Mouse (Mus musculus) liver, postnatal 0 days (tissue): ENCODE data around the gene Cog1. TPM values are rescaled to one million over a fixed set of nuclear protein-coding genes. Genes with fewer than 3 reads are reported as not detected.
A peak's percentile ranks its signal among the peaks of the same experiment; 100 is the strongest.

Experiments used
- ATAC-seq: fragments of 200-750 bp; cut with Nextera tagmentation; 2 replicates; pipeline ENCODE4 v1.8.0; 2017; ENCODE audit warnings: mild to moderate bottlenecking, moderate library complexity
- DNase-seq: peaks from one replicate; pipeline ENCODE4 v3.0.0-alpha.2; 2016
- H3K27ac ChIP-seq: fragments of 300-500 bp; sonication (generic); 2 replicates; pipeline ENCODE4 v1.5.1; 2014; ENCODE audit warnings: antibody characterized with exemption, moderate library complexity, mild to moderate bottlenecking, low read depth
- H3K27me3 ChIP-seq: fragments of 300-500 bp; sonication (generic); 2 replicates; pipeline ENCODE4 v1.6.1; 2014; ENCODE audit warnings: low read length, control low read depth, mixed read lengths; ENCODE audit not compliant: insufficient read depth
- H3K36me3 ChIP-seq: fragments of 300-500 bp; sonication (generic); replicated peaks from 2 replicates; pipeline ENCODE4 v1.6.1; 2014; ENCODE audit warnings: mild to moderate bottlenecking, control low read depth, low read length, moderate library complexity, mixed read lengths; ENCODE audit not compliant: insufficient read depth
- H3K4me1 ChIP-seq: fragments of 300-500 bp; sonication (generic); 2 replicates; pipeline ENCODE4 v1.6.1; 2014; ENCODE audit warnings: antibody characterized with exemption, mild to moderate bottlenecking, control low read depth; ENCODE audit not compliant: insufficient read depth
- H3K4me2 ChIP-seq: fragments of 300-500 bp; sonication (generic); 2 replicates; pipeline ENCODE4 v1.6.1; 2014; ENCODE audit warnings: low read depth, mild to moderate bottlenecking, low read length, moderate library complexity, mixed read lengths
- H3K4me3 ChIP-seq: fragments of 300-500 bp; sonication (generic); 2 replicates; pipeline ENCODE4 v1.5.1; 2014; ENCODE audit warnings: low read depth, low read length
- H3K9ac ChIP-seq: fragments of 300-500 bp; sonication (generic); replicated peaks from 2 replicates; pipeline ENCODE4 v1.6.1; 2014; ENCODE audit warnings: mild to moderate bottlenecking, moderate library complexity
- H3K9me3 ChIP-seq: fragments of 300-500 bp; sonication (generic); 2 replicates; pipeline ENCODE4 v1.6.1; 2016; ENCODE audit warnings: mild to moderate bottlenecking, control low read depth, low read length, mixed read lengths
- CTCF ChIP-seq: sonication (generic); IDR thresholded peaks from 2 replicates; pipeline ENCODE4 v1.5.1; 2016; ENCODE audit warnings: antibody characterized with exemption, low read depth
- EP300 ChIP-seq: IDR thresholded peaks from 2 replicates; pipeline ENCODE4 v1.6.1; 2016; ENCODE audit warnings: antibody characterized with exemption, low read depth, mild to moderate bottlenecking
- WGBS: fragments of 180-500 bp; shearing (Covaris S2); extraction: QIAGEN DNeasy Blood & Tissue Kit; methylation state at CpG from one replicate; pipeline ENCODE4 v1.1.7; 2014; ENCODE audit not compliant: insufficient replicate concordance; 5-methylcytosine and 5-hydroxymethylcytosine counted together
- polyA plus RNA-seq: library from polyadenylated mRNA; unstranded; fragments of >200 nt; fragmentation: Nextera tagmentation; extraction: Ambion mirVana; gene quantifications from 2 replicates; pipeline ENCODE4 v1.2.1, GENCODE M21; 2015

The Cog1 gene
- 6.5 and 7.1 TPM in 2 replicates for polyA plus RNA-seq

DNA sequence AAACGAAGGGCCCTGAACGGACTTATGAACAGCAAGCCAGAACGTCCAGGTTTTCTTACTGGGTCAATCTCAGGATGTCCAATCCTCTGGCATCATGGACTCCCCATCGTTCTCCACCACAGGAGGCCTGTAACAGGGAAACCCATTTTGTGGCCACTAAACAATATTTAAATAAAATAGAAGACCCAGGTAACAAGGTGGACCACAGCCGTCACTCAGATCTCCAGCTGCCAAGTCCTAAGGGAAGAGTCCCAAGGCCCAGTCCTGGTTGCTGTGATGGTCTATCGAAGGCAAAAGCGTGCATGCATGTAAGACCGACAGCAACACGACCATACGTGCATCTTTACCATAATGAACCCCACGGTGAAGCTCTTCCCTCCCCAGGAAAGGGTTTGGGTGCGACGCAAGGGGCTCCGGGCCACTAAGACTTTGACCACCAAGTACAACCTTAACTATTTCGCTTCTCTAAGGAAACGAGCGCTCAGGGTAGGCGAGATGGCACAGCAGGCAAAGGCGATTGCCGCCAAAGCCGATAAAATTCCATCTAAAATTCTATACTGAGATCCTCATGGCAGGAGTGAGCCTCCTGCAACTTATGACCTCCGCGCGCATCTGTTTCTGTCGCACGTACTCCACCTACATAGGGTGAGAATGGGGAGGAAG, at the start of gene Cog1:
Gene Cog1, plus strand, starts transcription at position 480 of the 663 bp plus-strand sequence.
- H3K9me3 ChIP-seq = no peaks in the 10 kb centered on the region
- 41% methylated on average over 26 of the region's 26 CpGs for WGBS
- H3K4me2 ChIP-seq = peak within 1 kb of the TSS; percentile 76
- DNase-seq (no peak), ATAC-seq (peak; percentile 2; the same call in 1 of the 2 replicates)
- TF ChIP-seq EP300 (no peak), CTCF (no peak)
- H3K9ac ChIP-seq = peak within 1 kb of the TSS; percentile 96
- H3K4me1 ChIP-seq = peaks cover 18% of the 10 kb centered on the region
- H3K4me3 ChIP-seq = peak within 1 kb of the TSS; percentile 83
- no peaks in the 10 kb centered on the region for H3K27me3 ChIP-seq
- H3K27ac ChIP-seq = peak within 1 kb of the TSS; percentile 83
- H3K36me3 ChIP-seq = peaks cover 18% of the 10 kb centered on the region

DNA sequence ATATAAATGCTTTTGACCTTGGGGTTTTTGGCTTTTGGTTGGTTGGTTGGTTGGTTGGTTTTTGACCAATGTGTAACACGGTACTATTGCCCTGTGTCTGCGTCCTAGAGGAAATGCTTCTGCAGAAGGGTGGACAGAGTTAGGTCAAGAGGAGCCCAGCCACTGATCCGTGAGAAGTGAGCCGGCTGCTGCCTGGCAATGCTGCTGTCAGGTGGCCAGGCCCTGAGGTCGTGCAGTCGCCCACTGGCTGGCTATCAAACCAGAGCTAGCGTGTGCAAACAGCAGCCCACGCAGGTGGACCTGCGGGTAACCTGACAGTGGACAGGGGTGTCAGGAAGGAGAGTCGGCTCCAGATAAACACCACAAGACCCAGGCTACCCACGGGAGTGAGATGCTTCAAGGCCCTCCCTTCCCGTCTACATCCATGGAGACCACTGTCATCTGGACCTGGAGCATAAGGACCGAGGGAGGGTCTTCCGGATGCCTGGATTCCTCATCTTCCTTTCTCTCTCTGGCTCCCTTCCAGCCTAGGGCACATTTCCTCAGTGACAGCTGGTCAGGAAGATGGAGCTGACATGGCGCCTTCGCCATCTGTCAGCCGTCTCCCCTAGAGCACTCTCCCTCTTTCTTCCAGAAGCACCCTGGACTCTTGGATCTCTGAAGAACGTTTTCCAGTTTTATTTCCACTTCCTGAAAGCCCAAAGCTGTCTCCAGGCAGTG, 48.3 kb upstream of the Cog1 start:
- DNase-seq (no peak), ATAC-seq (no peak)
- Histone ChIP-seq H3K36me3 (no peaks in the 10 kb centered on the region), H3K9ac (no peak overlapping the region), H3K27me3 (no peaks in the 10 kb centered on the region), H3K4me1 (no peaks in the 10 kb centered on the region; the same call in 1 of the 2 replicates), H3K4me3 (no peak overlapping the region), H3K9me3 (no peaks in the 10 kb centered on the region; the same call in 1 of the 2 replicates), H3K4me2 (no peak overlapping the region), H3K27ac (no peak overlapping the region)
- 76% methylated on average over 18 of the region's 18 CpGs for WGBS
- no peak for TF ChIP-seq CTCF
- TF ChIP-seq EP300 = no peak

DNA sequence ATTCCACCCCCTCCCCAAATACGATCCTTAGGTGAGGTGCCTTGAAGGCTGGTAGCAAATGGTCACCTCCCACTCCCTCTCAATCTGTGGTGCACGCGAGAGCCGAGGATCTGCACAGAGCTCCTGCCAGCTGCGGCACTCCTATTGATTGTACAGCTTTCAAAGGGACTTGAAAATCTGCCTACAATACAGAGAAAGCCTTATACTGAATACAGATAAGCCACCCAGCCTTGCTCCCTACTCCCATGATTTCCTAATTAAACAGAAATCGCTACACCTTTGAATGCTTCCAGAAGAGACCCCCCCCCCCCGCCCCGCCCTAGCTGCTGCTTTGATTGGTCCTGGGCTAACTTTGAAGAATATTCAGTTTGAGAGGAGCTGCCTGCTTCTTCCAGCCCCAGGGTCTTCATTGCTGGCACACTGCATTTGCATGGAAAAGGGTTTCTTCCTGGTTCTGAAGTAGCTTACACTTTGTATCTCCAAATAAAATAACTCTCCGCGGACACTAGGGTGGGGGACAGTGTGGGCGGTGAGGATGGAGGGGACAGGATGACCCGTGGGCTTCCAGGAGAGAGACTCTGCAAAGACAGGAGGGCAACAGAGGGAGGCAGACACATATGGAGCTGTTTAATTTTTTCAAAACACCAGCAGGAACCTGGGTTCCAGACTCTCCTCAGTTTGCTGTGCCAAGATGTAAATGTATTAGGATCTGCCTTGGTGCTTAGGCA, 47.2 kb upstream of the Cog1 start:
- ATAC-seq = no peak
- Histone ChIP-seq H3K4me1 (no peaks in the 10 kb centered on the region; the same call in 1 of the 2 replicates), H3K4me2 (no peak overlapping the region), H3K9ac (no peak overlapping the region), H3K27ac (no peak overlapping the region), H3K27me3 (no peaks in the 10 kb centered on the region), H3K9me3 (no peaks in the 10 kb centered on the region; the same call in 1 of the 2 replicates), H3K36me3 (no peaks in the 10 kb centered on the region), H3K4me3 (no peak overlapping the region)
- no peak for DNase-seq
- TF ChIP-seq CTCF (no peak), EP300 (no peak)
- WGBS = 66% methylated on average over 12 of the region's 12 CpGs

DNA sequence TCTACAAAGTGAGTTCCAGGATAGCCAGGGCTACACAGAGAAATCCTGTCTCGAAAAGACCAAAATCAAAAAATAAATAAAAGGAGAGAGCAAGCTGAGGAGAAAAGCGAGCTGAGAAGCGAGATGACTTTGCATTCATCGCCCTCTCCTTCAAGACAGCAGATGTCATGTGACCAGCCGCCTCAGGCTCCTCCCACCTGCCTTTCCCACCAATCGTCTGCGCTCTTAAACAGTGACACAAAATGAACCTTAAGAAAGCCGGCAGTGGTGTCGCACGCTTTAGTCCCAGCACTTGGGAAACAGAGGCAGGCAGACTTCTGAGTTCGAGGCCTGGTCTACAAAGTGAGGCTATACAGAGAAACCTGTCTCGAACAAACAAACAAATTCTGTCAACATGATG, 41.4 kb upstream of the Cog1 start:
- peaks cover 16% of the 10 kb centered on the region for H3K4me1 ChIP-seq
- H3K4me3 ChIP-seq = no peak overlapping the region
- no peaks in the 10 kb centered on the region; the same call in 1 of the 2 replicates for H3K9me3 ChIP-seq
- DNase-seq (no peak), ATAC-seq (no peak)
- no peak overlapping the region for H3K4me2 ChIP-seq
- no peak overlapping the region for H3K27ac ChIP-seq
- H3K27me3 ChIP-seq = no peaks in the 10 kb centered on the region
- H3K9ac ChIP-seq = no peak overlapping the region
- TF ChIP-seq CTCF = no peak
- no peak for TF ChIP-seq EP300
- H3K36me3 ChIP-seq = no peaks in the 10 kb centered on the region
- 89% methylated on average over 12 of the region's 12 CpGs for WGBS

DNA sequence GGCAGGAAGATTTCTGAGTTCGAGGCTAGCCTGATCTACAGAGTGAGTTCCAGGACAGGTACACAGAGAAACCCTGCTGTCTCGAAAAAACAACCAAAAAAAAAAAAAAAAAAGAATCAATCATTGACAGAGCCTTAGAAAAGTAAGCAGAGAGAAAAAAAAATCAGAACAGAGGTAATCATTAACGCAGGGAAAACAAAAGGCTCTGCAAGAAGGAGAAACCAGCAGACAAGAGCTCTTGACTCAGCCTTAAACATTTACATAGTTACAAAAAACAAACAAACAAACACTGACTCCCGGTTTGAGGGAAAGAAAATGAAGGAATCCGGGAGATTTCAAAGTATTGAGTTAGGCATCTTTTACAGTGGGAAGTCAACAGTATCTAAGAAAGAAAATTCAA, 39.4 kb upstream of the Cog1 start:
- H3K36me3 ChIP-seq = no peaks in the 10 kb centered on the region
- 53% methylated on average over 5 of the region's 5 CpGs for WGBS
- ATAC-seq = peak; percentile 57; the same call in 1 of the 2 replicates
- peak overlapping the region; percentile 76 for H3K27ac ChIP-seq
- H3K4me2 ChIP-seq = no peak overlapping the region
- H3K4me3 ChIP-seq = no peak overlapping the region
- no peaks in the 10 kb centered on the region for H3K9me3 ChIP-seq
- no peak for DNase-seq
- H3K4me1 ChIP-seq = peaks cover 16% of the 10 kb centered on the region
- H3K27me3 ChIP-seq = no peaks in the 10 kb centered on the region
- no peak overlapping the region for H3K9ac ChIP-seq
- no peak for TF ChIP-seq CTCF
- TF ChIP-seq EP300 = no peak; the same call in 1 of the 2 replicates

DNA sequence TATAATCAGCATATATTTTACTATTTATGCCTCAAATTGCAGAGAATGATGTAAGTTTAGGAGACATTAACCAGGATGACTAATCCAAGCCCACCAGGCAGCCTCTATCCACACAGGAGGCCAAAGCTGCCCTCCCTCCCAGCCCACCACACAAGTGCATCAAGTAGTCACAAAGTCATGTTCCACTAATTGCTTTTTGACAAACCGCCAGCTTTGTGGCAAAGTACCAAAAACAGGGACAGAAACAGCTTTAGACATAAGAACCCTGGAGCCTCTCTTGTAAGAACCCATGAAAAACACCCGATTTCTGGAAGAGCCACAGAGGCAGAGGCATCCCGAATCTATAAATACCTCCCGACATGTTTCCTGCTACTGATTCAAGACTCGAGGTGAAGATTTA, 38.7 kb upstream of the Cog1 start:
- Histone ChIP-seq H3K27ac (peak overlapping the region; percentile 76), H3K9ac (no peak overlapping the region), H3K36me3 (no peaks in the 10 kb centered on the region), H3K27me3 (no peaks in the 10 kb centered on the region), H3K4me3 (no peak overlapping the region), H3K4me2 (no peak overlapping the region), H3K9me3 (no peaks in the 10 kb centered on the region), H3K4me1 (peaks cover 16% of the 10 kb centered on the region)
- WGBS = 38% methylated on average over 5 of the region's 5 CpGs
- ATAC-seq = no peak
- DNase-seq = no peak
- TF ChIP-seq EP300 (no peak), CTCF (no peak)
